Mouse (Mus musculus) midbrain, postnatal 0 days (tissue): ENCODE results near the gene Myo16. TPM values are rescaled to one million over a fixed set of nuclear protein-coding genes. Genes with fewer than 3 reads are reported as not detected.

Source experiments
- ATAC-seq: fragments of 200-750 bp; cut with Nextera tagmentation; 2 replicates; pipeline ENCODE4 v1.8.0; 2017; ENCODE audit warnings: moderate number of reproducible peaks, mild to moderate bottlenecking, moderate TSS enrichment, moderate library complexity; ENCODE audit not compliant: low FRiP score
- DNase-seq: peaks from one replicate; pipeline ENCODE4 v3.0.0-alpha.2; 2015; ENCODE audit warnings: low spot score
- H3K27ac ChIP-seq: fragments of 300-500 bp; sonication (generic); 2 replicates; pipeline ENCODE4 v1.5.1; 2014; ENCODE audit warnings: low read depth, mild to moderate bottlenecking, low read length, mixed read lengths
- H3K27me3 ChIP-seq: fragments of 300-500 bp; sonication (generic); 2 replicates; pipeline ENCODE4 v1.6.1; 2014; ENCODE audit warnings: low read length, control low read depth, mixed read lengths; ENCODE audit not compliant: insufficient read depth
- H3K36me3 ChIP-seq: fragments of 300-500 bp; sonication (generic); 2 replicates; pipeline ENCODE4 v1.6.1; 2014; ENCODE audit warnings: low read length, control low read depth, mixed read lengths; ENCODE audit not compliant: insufficient read depth
- H3K4me1 ChIP-seq: fragments of 300-500 bp; sonication (generic); 2 replicates; pipeline ENCODE4 v1.6.1; 2014; ENCODE audit warnings: mild to moderate bottlenecking, control low read depth, antibody characterized with exemption, low read length, mixed read lengths; ENCODE audit not compliant: insufficient read depth
- H3K4me2 ChIP-seq: fragments of 300-500 bp; sonication (generic); 2 replicates; pipeline ENCODE4 v1.6.1; 2014; ENCODE audit warnings: low read depth, mild to moderate bottlenecking, low read length, mixed read lengths; ENCODE audit not compliant: poor library complexity, severe bottlenecking
- H3K4me3 ChIP-seq: fragments of 300-500 bp; sonication (generic); 2 replicates; pipeline ENCODE4 v1.5.1; 2014; ENCODE audit warnings: low read depth, mild to moderate bottlenecking, low read length, moderate library complexity
- H3K9ac ChIP-seq: fragments of 300-500 bp; sonication (generic); replicated peaks from 2 replicates; pipeline ENCODE4 v1.6.1; 2014; ENCODE audit warnings: mild to moderate bottlenecking, low read length, moderate library complexity, mixed read lengths; ENCODE audit not compliant: poor library complexity, severe bottlenecking
- H3K9me3 ChIP-seq: fragments of 300-500 bp; sonication (generic); 2 replicates; pipeline ENCODE4 v1.6.1; 2016; ENCODE audit warnings: low read length, control low read depth
- CTCF ChIP-seq: IDR thresholded peaks from 2 replicates; pipeline ENCODE4 v1.5.1; 2016; ENCODE audit warnings: antibody characterized with exemption, mild to moderate bottlenecking
- WGBS: fragments of 180-500 bp; shearing (Covaris S2); extraction: QIAGEN DNeasy Blood & Tissue Kit; methylation state at CpG from one replicate; pipeline ENCODE4 v1.1.7; 2014; 5-methylcytosine and 5-hydroxymethylcytosine counted together
- polyA plus RNA-seq: library from polyadenylated mRNA; unstranded; fragments of >200 nt; fragmentation: Nextera tagmentation; extraction: Ambion mirVana; gene quantifications from 2 replicates; pipeline ENCODE4 v1.2.1, GENCODE M21; 2015
- total RNA-seq: library from RNA; depleted of rRNA; stranded (reverse); fragments of >200 nt; gene quantifications from 2 replicates; pipeline ENCODE4 v1.2.3, GENCODE M21; 2014

Gene Myo16
- total and polyA plus RNA-seq, 2 experiments from 2014 or later = 7.7 to 59.9 TPM

GRCm38 (mm10) chr8:10405469-10405868 is 251.8 kb downstream of the Myo16 start:
- Histone ChIP-seq H3K4me1 (no peaks in the 10 kb centered on the region), H3K27me3 (no peaks in the 10 kb centered on the region), H3K36me3 (peaks cover 12% of the 10 kb centered on the region), H3K9ac (no peak overlapping the region), H3K4me3 (no peak overlapping the region), H3K27ac (no peak overlapping the region), H3K4me2 (no peak overlapping the region), H3K9me3 (no peaks in the 10 kb centered on the region)
- peak; percentile 78 for DNase-seq
- ATAC-seq = peak; percentile 47
- WGBS = 40% methylated on average over 8 of the region's 8 CpGs
- peak; percentile 87 for TF ChIP-seq CTCF

- 91% methylated on average over 9 of the region's 9 CpGs for WGBS
- no peaks in the 10 kb centered on the region for H3K4me1 ChIP-seq
- no peak overlapping the region for H3K4me2 ChIP-seq
- no peaks in the 10 kb centered on the region for H3K9me3 ChIP-seq
- DNase-seq = no peak
- no peak overlapping the region for H3K9ac ChIP-seq
- peaks cover 12% of the 10 kb centered on the region for H3K36me3 ChIP-seq
- no peak overlapping the region for H3K27ac ChIP-seq
- no peak for ATAC-seq
- H3K4me3 ChIP-seq = no peak overlapping the region
- no peak for TF ChIP-seq CTCF
- no peaks in the 10 kb centered on the region for H3K27me3 ChIP-seq
Observed at GRCm38 (mm10) chr8:10409043-10409442, 255.3 kb downstream of the Myo16 start.

DNA sequence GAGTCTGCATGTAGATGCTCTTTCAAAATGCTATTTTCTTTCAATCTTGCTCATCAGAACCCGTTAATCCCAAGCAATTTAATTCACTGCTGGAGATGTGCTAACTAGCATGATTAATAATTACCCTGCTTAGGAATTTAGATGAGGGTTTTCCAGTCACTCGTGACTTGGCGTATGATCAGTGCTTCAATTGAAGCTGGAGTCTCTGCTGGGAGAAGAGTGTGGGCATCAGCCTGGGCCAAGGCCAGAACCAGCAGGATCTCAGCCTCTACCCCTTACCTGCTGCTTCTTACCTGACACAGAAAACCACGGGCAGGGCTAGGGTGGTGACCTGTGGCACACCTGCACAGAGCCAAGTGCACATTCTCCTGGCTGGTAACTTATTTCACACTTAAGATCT is 257.8 kb downstream of the Myo16 start:
- H3K9me3 ChIP-seq = no peaks in the 10 kb centered on the region
- H3K4me1 ChIP-seq = no peaks in the 10 kb centered on the region
- WGBS = 61% methylated on average over 4 of the region's 4 CpGs
- no peak overlapping the region for H3K4me2 ChIP-seq
- H3K27me3 ChIP-seq = no peaks in the 10 kb centered on the region
- DNase-seq (peak; percentile 28), ATAC-seq (no peak)
- H3K9ac ChIP-seq = no peak overlapping the region
- TF ChIP-seq CTCF = no peak
- H3K27ac ChIP-seq = no peak overlapping the region
- H3K4me3 ChIP-seq = no peak overlapping the region
- peaks cover 9% of the 10 kb centered on the region for H3K36me3 ChIP-seq

- WGBS = 85% methylated on average over 8 of the region's 8 CpGs
- no peak overlapping the region for H3K27ac ChIP-seq
- TF ChIP-seq CTCF = no peak
- no peaks in the 10 kb centered on the region for H3K27me3 ChIP-seq
- DNase-seq = no peak
- H3K9me3 ChIP-seq = no peaks in the 10 kb centered on the region
- no peaks in the 10 kb centered on the region for H3K4me1 ChIP-seq
- no peak overlapping the region for H3K9ac ChIP-seq
- no peak for ATAC-seq
- no peaks in the 10 kb centered on the region; the same call in 1 of the 2 replicates for H3K36me3 ChIP-seq
- no peak overlapping the region for H3K4me2 ChIP-seq
- no peak overlapping the region for H3K4me3 ChIP-seq
Observed at GRCm38 (mm10) chr8:10413881-10414280, 260.2 kb downstream of the Myo16 start.

- Histone ChIP-seq H3K4me1 (no peaks in the 10 kb centered on the region), H3K4me2 (no peak overlapping the region), H3K4me3 (no peak overlapping the region), H3K9me3 (no peaks in the 10 kb centered on the region), H3K36me3 (no peaks in the 10 kb centered on the region), H3K27me3 (no peaks in the 10 kb centered on the region), H3K9ac (no peak overlapping the region), H3K27ac (no peak overlapping the region)
- WGBS = 23% methylated on average over 6 of the region's 6 CpGs
- ATAC-seq = no peak; the same call in 1 of the 2 replicates
- peak; percentile 97 for TF ChIP-seq CTCF
- peak; percentile 86 for DNase-seq
Observed at GRCm38 (mm10) chr8:10414684-10415212, 261.0 kb downstream of the Myo16 start.

GRCm38 (mm10) chr8:10415288-10415687 is 261.6 kb downstream of the Myo16 start:
- H3K9me3 ChIP-seq = no peaks in the 10 kb centered on the region
- no peaks in the 10 kb centered on the region for H3K27me3 ChIP-seq
- no peak for ATAC-seq
- H3K4me3 ChIP-seq = no peak overlapping the region
- H3K27ac ChIP-seq = no peak overlapping the region
- WGBS = 28% methylated on average over 7 of the region's 7 CpGs
- no peak for DNase-seq
- H3K4me1 ChIP-seq = no peaks in the 10 kb centered on the region
- H3K9ac ChIP-seq = no peak overlapping the region
- TF ChIP-seq CTCF = no peak
- no peaks in the 10 kb centered on the region for H3K36me3 ChIP-seq
- H3K4me2 ChIP-seq = no peak overlapping the region
